Mouse (Mus musculus) lung, postnatal 25 days (tissue): ENCODE data around the gene Zfp442.
A peak's percentile ranks its signal among the peaks of the same experiment; 100 is the strongest.
"Not testable (repeated sequence)": the region's sequence is repeated elsewhere in the genome, so short reads cannot be mapped to it uniquely, and the experiment has no call there.

Experiments used
- DNase-seq: peaks from one replicate; pipeline ENCODE4 v3.0.0; 2022; ENCODE audit warnings: low spot score

The Zfp442 gene

GRCm38 (mm10) chr2:150451180-150451919 is at the start of gene Zfp442:
TSS of gene Zfp442 (minus strand) at chr2:150451486.
- peak; percentile 79 for DNase-seq

- not testable (repeated sequence) for DNase-seq
Measured at GRCm38 (mm10) chr2:150500124-150500973, 49.1 kb upstream of the Zfp442 start.

- no peak for DNase-seq
Measured at GRCm38 (mm10) chr2:150493031-150493430, 41.7 kb upstream of the Zfp442 start.

- peak; percentile 18 for DNase-seq
Measured at GRCm38 (mm10) chr2:150484939-150485778, 33.9 kb upstream of the Zfp442 start, which contains the start of gene Zfp345. TSS of gene Zfp345 (minus strand) at chr2:150485091.

GRCm38 (mm10) chr2:150439084-150439483 is 12.2 kb downstream of the Zfp442 start:
- DNase-seq = not testable (repeated sequence)

- not testable (repeated sequence) for DNase-seq
Measured at GRCm38 (mm10) chr2:150412146-150412545, 39.1 kb downstream of the Zfp442 start.

- no peak for DNase-seq
Measured at GRCm38 (mm10) chr2:150390198-150390597, 61.1 kb downstream of the Zfp442 start.

GRCm38 (mm10) chr2:150385553-150386106 is 65.7 kb downstream of the Zfp442 start:
- DNase-seq = not testable (repeated sequence)

- no peak for DNase-seq
Measured at GRCm38 (mm10) chr2:150362878-150363229, 88.4 kb downstream of the Zfp442 start.

- peak; percentile 93 for DNase-seq
Measured at GRCm38 (mm10) chr2:150362113-150362877, 89.0 kb downstream of the Zfp442 start, which contains the start of gene 3300002I08Rik. TSS of gene 3300002I08Rik (minus strand) at chr2:150362765.
